Mouse (Mus musculus) kidney, adult 2 months (tissue): Measurements from ENCODE around the gene Fos.

Experiments used
- CTCF ChIP-seq: fragments of 200-500 bp; conservative IDR thresholded peaks from 2 replicates; pipeline ENCODE4 v1.5.1; 2011; ENCODE audit warnings: low read depth, mild to moderate bottlenecking, control low read depth, low read length, moderate library complexity, mixed read lengths; ENCODE audit not compliant: insufficient read depth, insufficient read length
- POLR2A ChIP-seq: fragments of 200-500 bp; IDR thresholded peaks from one replicate; pipeline ENCODE4 v1.6.1; 2011; ENCODE audit warnings: low read depth, low read length, control low read depth

GRCm38 (mm10) chr12:85430434-85430833, 43.3 kb upstream of the Fos start:
- no peak for TF ChIP-seq POLR2A
- 0 out of 2 replicates have a peak, but pooled peaks have one; percentile 6 for TF ChIP-seq CTCF
